Mouse (Mus musculus): ENCODE results near the gene Fscn3.

DNA sequence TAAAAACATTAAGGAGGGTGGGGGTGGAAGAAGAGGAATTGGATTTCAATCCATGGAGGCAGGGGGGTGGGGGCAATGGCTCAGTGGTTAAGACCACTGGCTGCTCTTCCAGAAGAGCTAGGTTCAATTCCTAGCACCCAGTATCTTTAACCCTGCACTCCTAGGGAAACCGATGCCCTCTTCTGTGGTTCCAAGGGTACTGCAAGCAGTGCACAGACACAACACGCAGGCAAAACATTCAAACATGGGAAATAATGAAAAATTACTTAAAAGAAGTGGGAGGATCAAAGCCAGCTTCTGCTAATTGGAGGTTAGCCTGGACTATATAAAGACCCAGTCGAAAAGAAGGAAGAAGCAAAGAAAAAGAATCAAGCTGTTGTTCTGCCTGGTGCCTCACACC lies 28.9 kb upstream of the Fscn3 start:
- TF ChIP-seq CTCF (IDR thresholded peaks at IDR 0.05; ENCODE audit: low read depth, low read length) (no peak), TAL1 (conservative IDR thresholded peaks at IDR 0.05; ENCODE audit: low read depth, low read length) (no peak)
